Mouse (Mus musculus) lung, adult 2 months (tissue): ENCODE data around the gene Arhgap19.

Source experiments
- CTCF ChIP-seq: fragments of 200-500 bp; IDR thresholded peaks from 2 replicates; pipeline ENCODE4 v1.5.1; 2011; ENCODE audit warnings: mild to moderate bottlenecking, low read length, control low read depth; ENCODE audit not compliant: insufficient read depth
- POLR2A ChIP-seq: fragments of 200-500 bp; IDR thresholded peaks from 2 replicates; pipeline ENCODE4 v1.6.1; 2011; ENCODE audit warnings: low read depth, mild to moderate bottlenecking, control low read depth, low read length, borderline replicate concordance; ENCODE audit errors: extremely low read depth

- TF ChIP-seq POLR2A (no peak), CTCF (no peak)
Measured at GRCm38 (mm10) chr19:41812525-41812924, 10.7 kb upstream of the Arhgap19 start.
